Mouse (Mus musculus): ENCODE measurements at regions not wholly inside any gene's neighbourhood (a gene's known extent, or its start where the extent isn't known, plus 50 kb on each side); places are given as distances from the start of the nearest gene placed in this dataset.

DNA sequence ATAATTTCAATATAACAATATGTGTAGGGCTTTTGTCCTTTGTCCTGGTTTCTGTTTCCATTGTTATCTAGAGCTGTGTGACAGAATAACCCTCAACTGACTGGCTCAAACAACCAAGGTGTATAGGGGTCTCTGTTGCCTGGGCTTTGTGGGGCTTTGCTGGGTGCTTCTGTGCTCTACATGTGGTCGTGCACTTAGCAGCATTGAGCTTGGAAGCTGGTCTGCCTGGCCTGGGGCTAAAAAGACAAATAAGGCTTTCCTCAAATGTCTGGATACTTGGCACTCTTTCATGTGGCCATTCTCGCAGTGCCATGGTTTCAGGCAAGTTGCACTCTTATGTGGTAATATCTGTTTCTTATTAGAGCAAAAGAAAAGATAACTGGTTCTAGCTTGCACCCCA is 291.8 kb upstream of the Gm11146 start:
- H3K36me3 ChIP-seq (replicated peaks), result no peaks in the 10 kb centered on the region
- H3K9me3 ChIP-seq (replicated peaks), result peaks cover 11% of the 10 kb centered on the region
- TF ChIP-seq POLR2AphosphoS5 (IDR thresholded peaks at IDR 0.05; ENCODE audit: insufficient replicate concordance, low read depth, low read length), result no peak
- TF ChIP-seq CTCF (IDR thresholded peaks at IDR 0.05; ENCODE audit: low read depth, low read length), result no peak
- no peak for TF ChIP-seq GATA1 (IDR thresholded peaks at IDR 0.05; ENCODE audit: borderline replicate concordance, low read length)
- TF ChIP-seq GATA2 (IDR thresholded peaks at IDR 0.05; ENCODE audit: borderline replicate concordance, low read depth, low read length), result no peak
- TF ChIP-seq TAL1 (conservative IDR thresholded peaks at IDR 0.05; ENCODE audit: low read depth, low read length), result no peak
- H3K4me1 ChIP-seq (ENCODE audit: insufficient read depth, low read depth, low read length), result no peaks in the 10 kb centered on the region
- ATAC-seq (ENCODE audit: extremely low read depth, insufficient number of reproducible peaks, low FRiP score, poor library complexity, severe bottlenecking) (no peak), DNase-seq (ENCODE audit: low spot score) (no peak)
- H3K4me3 ChIP-seq (ENCODE audit: low read depth, low read length), result no peak overlapping the region
- no peaks in the 10 kb centered on the region for H3K27me3 ChIP-seq (ENCODE audit: insufficient read depth, low read length)

DNA sequence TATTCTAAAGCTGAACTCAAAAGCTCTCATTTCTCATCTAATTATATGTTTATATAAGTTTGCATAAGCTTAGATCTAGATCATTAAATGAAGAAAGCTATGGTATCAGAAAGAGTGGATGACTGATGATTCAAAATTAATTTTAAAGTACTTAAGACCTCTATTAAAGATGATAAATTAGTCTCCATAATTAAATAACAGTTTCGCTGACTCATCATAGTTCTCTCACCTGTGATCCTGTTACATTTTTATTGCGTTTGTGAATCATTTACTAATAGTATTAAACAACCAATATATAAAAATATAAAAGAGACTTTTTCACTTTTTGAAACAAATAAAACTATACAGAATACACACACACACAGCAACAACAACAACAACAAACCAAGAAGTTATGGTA is 290.8 kb upstream of the Gm11146 start:
- Histone ChIP-seq H3K9me3 (replicated peaks) (peaks cover 11% of the 10 kb centered on the region), H3K27me3 (ENCODE audit: insufficient read depth, low read length) (no peaks in the 10 kb centered on the region), H3K4me1 (ENCODE audit: insufficient read depth, low read depth, low read length) (no peaks in the 10 kb centered on the region), H3K36me3 (replicated peaks) (no peaks in the 10 kb centered on the region), H3K4me3 (ENCODE audit: low read depth, low read length) (no peak overlapping the region)
- no peak for ATAC-seq (ENCODE audit: extremely low read depth, insufficient number of reproducible peaks, low FRiP score, poor library complexity, severe bottlenecking)
- no peak for TF ChIP-seq POLR2AphosphoS5 (IDR thresholded peaks at IDR 0.05; ENCODE audit: insufficient replicate concordance, low read depth, low read length)
- no peak for TF ChIP-seq CTCF (IDR thresholded peaks at IDR 0.05; ENCODE audit: low read depth, low read length)
- no peak for TF ChIP-seq GATA2 (IDR thresholded peaks at IDR 0.05; ENCODE audit: borderline replicate concordance, low read depth, low read length)
- TF ChIP-seq GATA1 (IDR thresholded peaks at IDR 0.05; ENCODE audit: borderline replicate concordance, low read length), result no peak
- TF ChIP-seq TAL1 (conservative IDR thresholded peaks at IDR 0.05; ENCODE audit: low read depth, low read length), result no peak
- DNase-seq (ENCODE audit: low spot score), result no peak

DNA sequence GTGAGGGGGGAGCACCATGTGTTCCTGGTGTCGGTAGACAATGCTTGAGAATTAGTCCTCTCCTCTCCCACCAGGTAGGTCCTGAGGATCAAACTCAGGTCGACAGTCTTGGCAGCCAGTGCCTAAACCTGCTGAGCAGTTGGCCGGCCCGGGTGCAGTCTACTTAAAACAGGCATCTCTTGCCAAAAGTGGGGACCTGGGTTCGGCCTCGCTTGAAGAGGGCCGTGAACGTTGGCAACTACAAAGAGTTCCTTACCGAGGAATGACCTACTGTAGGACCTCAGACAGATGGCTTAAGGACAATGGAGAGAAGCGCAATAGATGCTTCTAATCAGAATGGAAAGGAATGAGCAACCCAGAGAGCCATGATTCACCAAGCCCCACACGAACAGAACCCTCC is 287.5 kb upstream of the Gm11146 start:
- no peak for ATAC-seq (ENCODE audit: extremely low read depth, insufficient number of reproducible peaks, low FRiP score, poor library complexity, severe bottlenecking)
- Histone ChIP-seq H3K9me3 (replicated peaks) (peaks cover 17% of the 10 kb centered on the region), H3K4me3 (ENCODE audit: low read depth, low read length) (no peak overlapping the region), H3K4me1 (ENCODE audit: insufficient read depth, low read depth, low read length) (no peaks in the 10 kb centered on the region), H3K36me3 (replicated peaks) (no peaks in the 10 kb centered on the region), H3K27me3 (ENCODE audit: insufficient read depth, low read length) (no peaks in the 10 kb centered on the region)
- DNase-seq (ENCODE audit: low spot score), result no peak
- no peak for TF ChIP-seq GATA2 (IDR thresholded peaks at IDR 0.05; ENCODE audit: borderline replicate concordance, low read depth, low read length)
- no peak for TF ChIP-seq GATA1 (IDR thresholded peaks at IDR 0.05; ENCODE audit: borderline replicate concordance, low read length)
- no peak for TF ChIP-seq CTCF (IDR thresholded peaks at IDR 0.05; ENCODE audit: low read depth, low read length)
- TF ChIP-seq POLR2AphosphoS5 (IDR thresholded peaks at IDR 0.05; ENCODE audit: insufficient replicate concordance, low read depth, low read length), result no peak
- TF ChIP-seq TAL1 (conservative IDR thresholded peaks at IDR 0.05; ENCODE audit: low read depth, low read length), result no peak

DNA sequence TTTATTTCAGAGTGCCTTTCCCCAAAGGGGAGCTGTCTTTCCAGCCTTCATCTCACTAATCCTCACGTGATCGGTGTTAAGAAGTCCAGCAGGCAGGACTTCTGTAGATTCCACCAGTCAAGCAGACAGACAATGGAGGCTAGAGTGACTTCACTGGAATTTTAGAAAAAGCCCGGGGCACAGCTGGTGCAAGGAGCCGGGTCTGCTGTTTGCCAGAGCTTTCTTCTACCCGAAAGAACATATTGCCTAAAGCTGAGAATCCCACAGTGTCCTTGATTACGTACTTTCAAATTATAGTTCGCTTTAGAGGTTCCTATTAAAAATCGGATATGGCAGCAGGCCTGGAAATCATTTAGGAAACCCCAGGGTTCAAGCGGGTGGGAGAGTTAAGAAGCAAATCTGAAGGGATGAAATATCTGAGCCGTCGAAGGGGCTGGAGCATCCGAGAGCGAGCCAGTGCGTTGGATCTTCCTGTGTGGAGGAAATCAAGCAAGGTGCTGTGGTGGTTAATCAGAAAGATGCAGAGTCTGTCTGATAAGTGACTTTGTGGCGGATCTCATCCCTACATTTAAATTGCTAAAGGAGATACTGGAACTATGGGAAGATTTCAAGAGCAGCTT is 283.3 kb upstream of the Gm11146 start:
- TF ChIP-seq POLR2AphosphoS5 (IDR thresholded peaks at IDR 0.05; ENCODE audit: insufficient replicate concordance, low read depth, low read length) (no peak), CTCF (IDR thresholded peaks at IDR 0.05; ENCODE audit: low read depth, low read length) (no peak), GATA2 (IDR thresholded peaks at IDR 0.05; ENCODE audit: borderline replicate concordance, low read depth, low read length) (no peak), TAL1 (conservative IDR thresholded peaks at IDR 0.05; ENCODE audit: low read depth, low read length) (no peak), GATA1 (IDR thresholded peaks at IDR 0.05; ENCODE audit: borderline replicate concordance, low read length) (no peak)
- Histone ChIP-seq H3K36me3 (replicated peaks) (no peaks in the 10 kb centered on the region), H3K27me3 (ENCODE audit: insufficient read depth, low read length) (no peaks in the 10 kb centered on the region), H3K9me3 (replicated peaks) (peaks cover 15% of the 10 kb centered on the region), H3K4me1 (ENCODE audit: insufficient read depth, low read depth, low read length) (no peaks in the 10 kb centered on the region), H3K4me3 (ENCODE audit: low read depth, low read length) (no peak overlapping the region)
- ATAC-seq (ENCODE audit: extremely low read depth, insufficient number of reproducible peaks, low FRiP score, poor library complexity, severe bottlenecking) (no peak), DNase-seq (ENCODE audit: low spot score) (no peak)

DNA sequence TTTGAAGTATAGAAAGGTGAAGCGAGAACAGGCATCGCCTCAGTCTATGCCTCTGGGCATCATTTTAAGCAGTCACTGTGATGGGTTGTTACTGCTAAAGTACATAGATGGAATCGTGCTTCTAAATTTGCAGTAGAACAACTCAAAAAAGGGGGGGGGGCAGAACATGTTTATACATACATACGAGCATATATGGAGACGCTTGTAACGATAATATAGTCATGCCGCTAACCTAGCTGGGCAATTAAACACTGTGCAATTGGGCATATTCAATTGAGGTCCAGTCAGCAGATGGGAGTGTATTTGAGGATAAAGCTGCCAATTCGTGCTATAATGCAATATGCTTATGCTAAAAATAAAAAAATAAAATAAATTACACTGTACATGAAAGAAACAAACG is 282.6 kb upstream of the Gm11146 start:
- ATAC-seq (ENCODE audit: extremely low read depth, insufficient number of reproducible peaks, low FRiP score, poor library complexity, severe bottlenecking) (no peak), DNase-seq (ENCODE audit: low spot score) (no peak)
- Histone ChIP-seq H3K4me3 (ENCODE audit: low read depth, low read length) (no peak overlapping the region), H3K27me3 (ENCODE audit: insufficient read depth, low read length) (no peaks in the 10 kb centered on the region), H3K9me3 (replicated peaks) (peaks cover 13% of the 10 kb centered on the region), H3K36me3 (replicated peaks) (no peaks in the 10 kb centered on the region), H3K4me1 (ENCODE audit: insufficient read depth, low read depth, low read length) (no peaks in the 10 kb centered on the region)
- no peak for TF ChIP-seq GATA2 (IDR thresholded peaks at IDR 0.05; ENCODE audit: borderline replicate concordance, low read depth, low read length)
- no peak for TF ChIP-seq POLR2AphosphoS5 (IDR thresholded peaks at IDR 0.05; ENCODE audit: insufficient replicate concordance, low read depth, low read length)
- no peak for TF ChIP-seq CTCF (IDR thresholded peaks at IDR 0.05; ENCODE audit: low read depth, low read length)
- no peak for TF ChIP-seq GATA1 (IDR thresholded peaks at IDR 0.05; ENCODE audit: borderline replicate concordance, low read length)
- no peak for TF ChIP-seq TAL1 (conservative IDR thresholded peaks at IDR 0.05; ENCODE audit: low read depth, low read length)

DNA sequence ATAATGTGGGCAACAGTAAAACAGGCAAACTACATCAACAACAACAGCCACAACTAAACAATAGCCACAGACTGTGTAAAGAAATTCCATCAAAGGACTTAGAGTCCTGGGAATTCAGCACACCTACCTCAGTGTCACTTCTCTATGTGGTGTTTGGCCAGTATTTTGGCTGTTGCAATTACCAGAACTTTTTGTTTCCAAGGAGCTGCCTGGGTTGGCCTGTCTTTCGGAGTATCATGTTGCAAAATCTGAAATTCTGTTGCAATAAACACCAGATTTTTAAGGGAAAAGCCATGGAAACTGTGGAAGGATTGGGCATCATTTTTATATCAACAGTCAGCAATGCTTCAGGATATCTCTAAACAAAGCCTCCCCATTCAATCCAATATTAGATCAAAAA is 275.1 kb upstream of the Gm11146 start:
- Histone ChIP-seq H3K36me3 (replicated peaks) (no peaks in the 10 kb centered on the region), H3K9me3 (replicated peaks) (peaks cover 5% of the 10 kb centered on the region; the same call in 1 of the 2 replicates), H3K4me1 (ENCODE audit: insufficient read depth, low read depth, low read length) (no peaks in the 10 kb centered on the region), H3K4me3 (ENCODE audit: low read depth, low read length) (no peak overlapping the region), H3K27me3 (ENCODE audit: insufficient read depth, low read length) (no peaks in the 10 kb centered on the region)
- ATAC-seq (ENCODE audit: extremely low read depth, insufficient number of reproducible peaks, low FRiP score, poor library complexity, severe bottlenecking), result no peak
- TF ChIP-seq CTCF (IDR thresholded peaks at IDR 0.05; ENCODE audit: low read depth, low read length), result no peak
- no peak for TF ChIP-seq POLR2AphosphoS5 (IDR thresholded peaks at IDR 0.05; ENCODE audit: insufficient replicate concordance, low read depth, low read length)
- no peak for TF ChIP-seq GATA2 (IDR thresholded peaks at IDR 0.05; ENCODE audit: borderline replicate concordance, low read depth, low read length)
- TF ChIP-seq GATA1 (IDR thresholded peaks at IDR 0.05; ENCODE audit: borderline replicate concordance, low read length), result no peak
- no peak for TF ChIP-seq TAL1 (conservative IDR thresholded peaks at IDR 0.05; ENCODE audit: low read depth, low read length)
- no peak for DNase-seq (ENCODE audit: low spot score)

Data from G1E (cell line).